Mouse (Mus musculus) B cell, adult (primary cell): ENCODE results near the gene Pgap1. TPM values are rescaled to one million over a fixed set of nuclear protein-coding genes. Genes with fewer than 3 reads are reported as not detected.

Experiments
- total RNA-seq: library from RNA; stranded (reverse); gene quantifications from 4 replicates; pipeline ENCODE4 v1.2.4, GENCODE M21; 2023; ENCODE audit not compliant: inconsistent age

The Pgap1 gene
- 118 to 144 TPM (median 129 TPM) in 4 replicates for total RNA-seq

DNA sequence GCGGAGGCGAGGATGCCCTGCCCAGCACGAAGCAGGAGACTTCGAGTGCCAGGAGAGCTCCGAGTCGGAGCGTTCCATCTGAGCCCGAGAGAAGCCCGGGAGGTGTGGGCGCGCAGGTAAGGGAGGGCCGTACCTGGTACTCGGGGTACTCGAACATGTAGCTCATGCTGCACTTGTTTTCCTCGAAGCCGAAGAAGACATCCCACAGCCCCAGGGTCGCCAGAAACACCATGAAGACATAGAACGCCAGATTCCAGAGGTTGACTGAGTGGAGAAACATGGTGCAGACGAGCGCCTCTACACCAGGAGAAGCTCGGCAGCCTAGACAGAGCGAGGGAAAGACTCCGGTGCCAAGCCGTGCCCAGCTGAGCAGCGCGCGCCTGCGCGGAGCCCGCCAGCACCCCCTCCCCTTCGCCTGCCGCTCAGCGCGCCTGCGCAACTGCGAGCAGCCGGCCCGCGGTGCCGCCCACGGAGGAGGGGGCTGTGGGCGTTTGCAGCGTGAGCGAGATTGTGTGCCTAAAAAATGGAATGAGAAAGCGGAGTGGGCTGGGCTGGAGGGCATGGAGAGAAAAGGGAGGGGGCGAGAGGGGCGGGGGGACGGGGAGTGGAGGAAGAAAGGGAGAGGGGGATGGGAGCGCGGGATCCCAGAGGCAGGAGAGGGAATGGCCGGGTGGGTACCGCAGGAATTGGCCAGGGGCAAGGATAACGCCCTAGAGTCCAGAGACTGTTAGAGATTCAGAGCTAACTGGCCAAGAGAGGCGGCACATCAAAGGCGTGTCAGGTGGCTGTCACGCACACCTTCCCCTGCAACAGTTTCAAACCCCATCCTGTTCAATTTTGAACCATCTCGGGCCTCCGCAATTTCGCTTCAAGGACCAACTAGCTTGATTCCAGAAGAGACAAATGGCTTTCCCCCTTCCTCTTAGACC, at the start of gene Pgap1:
Pgap1 (minus strand) TSS at position 384 of the 929 bp plus-strand sequence.

DNA sequence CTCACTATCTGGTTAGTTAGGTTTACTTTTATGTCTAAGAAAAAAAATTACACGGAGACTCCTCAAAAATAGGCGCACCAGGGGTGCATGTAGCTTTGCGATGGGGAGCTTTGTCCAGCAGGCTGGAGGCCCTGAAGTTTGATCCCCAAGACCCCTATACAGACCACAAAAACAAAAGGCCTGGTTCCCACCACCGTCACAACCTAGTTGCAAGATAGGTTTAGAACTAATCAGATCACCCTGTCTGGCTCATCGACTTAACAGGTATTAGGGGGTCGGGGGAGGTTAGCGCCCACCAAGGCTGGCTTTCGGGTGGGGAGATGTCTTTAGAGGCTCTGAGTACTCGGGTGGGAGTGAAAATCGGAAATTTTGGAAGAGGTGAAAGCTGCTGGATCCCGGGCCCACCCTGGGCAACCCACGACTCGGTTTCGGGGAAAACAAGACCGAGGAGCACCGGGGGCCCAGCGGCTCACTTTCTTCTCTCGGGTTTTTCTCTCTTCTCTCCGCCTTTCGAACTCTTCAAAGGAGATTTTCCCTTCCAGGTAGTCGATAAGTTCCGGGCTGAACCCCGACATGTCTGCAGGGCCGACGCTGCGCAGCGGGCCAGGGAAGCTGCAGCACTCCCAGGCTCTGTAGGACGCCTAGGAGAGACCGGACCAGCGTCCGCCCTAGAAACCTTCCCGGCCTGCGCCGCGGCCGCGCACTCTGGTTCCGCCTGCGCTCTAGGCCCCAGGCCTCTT, 119.0 kb downstream of the Pgap1 start, which contains the start of gene Gtf3c3:
Gtf3c3 (minus strand) TSS at position 632 of the 740 bp plus-strand sequence.

Other genes with a start within 250 kb of the Pgap1 start
- 18.6 to 22.9 TPM (median 19.5 TPM) in 4 replicates for gene Gtf3c3, start 118.7 kb downstream of the Pgap1 start, total RNA-seq